Comparison of ENCODE assay signal across 30 mouse cellular contexts in genomic region chr9:9779646-9780045, GRCm38 (mm10).
DNase-seq lines count a peak whose midpoint lies in the region; ATAC-seq and TF ChIP-seq lines count a peak whose summit lies in the region.
"Had no signal": no experiment of that assay in that cellular context is flagged by ENCODE, and none has a peak within 500 bp of the region (broad histone marks: within the 10 kb centered on the region; RNA-seq: fewer than 3 reads in every experiment).

No protein-coding gene starts in this region.

- no peaks in the 10 kb centered on the region for H3K27me3 ChIP-seq in embryonic facial prominence, embryonic 14.5 days (replicated peaks; ENCODE audit: control insufficient read depth, insufficient read depth, low read length)
- no peaks in the 10 kb centered on the region for H3K27me3 ChIP-seq in embryonic facial prominence, embryonic 10.5 days (replicated peaks; ENCODE audit: low read depth, poor library complexity, severe bottlenecking)
- H3K27me3 ChIP-seq in kidney, postnatal 0 days (ENCODE audit: insufficient read depth, low read length) = no peaks in the 10 kb centered on the region
- no peaks in the 10 kb centered on the region for H3K27me3 ChIP-seq in lung, embryonic 14.5 days (ENCODE audit: insufficient read depth, low read length)
- H3K27me3 ChIP-seq: CH12.LX; embryonic facial prominence, embryonic 12.5 days; embryonic facial prominence, embryonic 15.5 days; forebrain, embryonic 12.5 days had no signal

- DNase-seq in embryonic facial prominence, embryonic 14.5 days (ENCODE audit: low spot score) = peak; percentile 12
- DNase-seq in embryonic facial prominence, embryonic 10.5 days (ENCODE audit: low spot score) = no peak
- peak; percentile 51 for DNase-seq in kidney, postnatal 0 days (ENCODE audit: low spot score)
- DNase-seq in kidney, postnatal 4 days = no peak
- peak; percentile 62 for DNase-seq in lung, embryonic 14.5 days
- no peak for DNase-seq in lung, postnatal 36 days
- DNase-seq in brain, embryonic 14.5 days (ENCODE audit: low read depth) = peak; percentile 15
- DNase-seq: adrenal gland, adult 8-10 months; adrenal gland, postnatal 14 days; adrenal gland, postnatal 36 days; B cell, adult 2 months; cerebellum, adult 11 months; cerebellum, adult 18-20 months; cerebellum, adult 8-10 months; cerebellum, adult 9-11 months; cerebellum, postnatal 14 days; cerebellum, postnatal 36 days; embryo, embryonic 11 days had no signal

- 55% methylated on average over 3 of the region's 3 CpGs for WGBS in embryonic facial prominence, embryonic 14.5 days
- WGBS in embryonic facial prominence, embryonic 10.5 days = 79% methylated on average over 3 of the region's 3 CpGs
- WGBS in kidney, postnatal 0 days = 55% methylated on average over 3 of the region's 3 CpGs
- WGBS in lung, embryonic 14.5 days = 38% methylated on average over 3 of the region's 3 CpGs

- TF ChIP-seq CTCF in kidney, postnatal 0 days (IDR thresholded peaks at IDR 0.05; ENCODE audit: low read depth) = no peak
- TF ChIP-seq CTCF in lung, embryonic 14.5 days (IDR thresholded peaks at IDR 0.05; ENCODE audit: low read depth) = no peak
- TF ChIP-seq CTCF in brain, embryonic 14.5 days (IDR thresholded peaks at IDR 0.05; ENCODE audit: borderline replicate concordance, extremely low read depth, insufficient read depth, insufficient read length) = no peak

- no peaks in the 10 kb centered on the region for H3K36me3 ChIP-seq in embryonic facial prominence, embryonic 14.5 days (ENCODE audit: control insufficient read depth, insufficient read depth, low read length)
- no peaks in the 10 kb centered on the region for H3K36me3 ChIP-seq in embryonic facial prominence, embryonic 10.5 days (replicated peaks)
- no peaks in the 10 kb centered on the region for H3K36me3 ChIP-seq in kidney, postnatal 0 days (ENCODE audit: insufficient read depth, low read length)
- no peaks in the 10 kb centered on the region for H3K36me3 ChIP-seq in lung, embryonic 14.5 days (ENCODE audit: insufficient read depth)
- H3K36me3 ChIP-seq: embryonic facial prominence, embryonic 12.5 days; embryonic facial prominence, embryonic 15.5 days; forebrain, embryonic 10.5 days; forebrain, embryonic 12.5 days; G1E had no signal

- no peak overlapping the region for H3K27ac ChIP-seq in embryonic facial prominence, embryonic 14.5 days (replicated peaks; ENCODE audit: low read depth, low read length)
- no peak overlapping the region for H3K27ac ChIP-seq in embryonic facial prominence, embryonic 10.5 days (replicated peaks)
- no peak overlapping the region for H3K27ac ChIP-seq in kidney, postnatal 0 days
- H3K27ac ChIP-seq in lung, embryonic 14.5 days (ENCODE audit: low read depth) = no peak overlapping the region
- H3K27ac ChIP-seq: embryonic facial prominence, embryonic 12.5 days; embryonic facial prominence, embryonic 15.5 days; forebrain, embryonic 10.5 days; forebrain, embryonic 12.5 days had no signal

- H3K4me3 ChIP-seq in embryonic facial prominence, embryonic 14.5 days (ENCODE audit: low read depth, low read length) = no peak overlapping the region
- no peak overlapping the region for H3K4me3 ChIP-seq in embryonic facial prominence, embryonic 10.5 days
- H3K4me3 ChIP-seq in kidney, postnatal 0 days (replicated peaks; ENCODE audit: low read depth, low read length) = no peak overlapping the region
- no peak overlapping the region for H3K4me3 ChIP-seq in lung, embryonic 14.5 days (ENCODE audit: low read depth, low read length)
- H3K4me3 ChIP-seq: embryonic facial prominence, embryonic 12.5 days; embryonic facial prominence, embryonic 15.5 days; erythroblast, embryonic 14.5 days; forebrain, embryonic 10.5 days; forebrain, embryonic 12.5 days had no signal

- no peaks in the 10 kb centered on the region for H3K9me3 ChIP-seq in embryonic facial prominence, embryonic 14.5 days (ENCODE audit: control insufficient read depth, low read length)
- H3K9me3 ChIP-seq in embryonic facial prominence, embryonic 10.5 days = no peaks in the 10 kb centered on the region
- no peaks in the 10 kb centered on the region for H3K9me3 ChIP-seq in kidney, postnatal 0 days (replicated peaks; ENCODE audit: low read length)
- H3K9me3 ChIP-seq in lung, embryonic 14.5 days (ENCODE audit: low read depth, low read length) = no peaks in the 10 kb centered on the region
- H3K9me3 ChIP-seq: embryonic facial prominence, embryonic 12.5 days; embryonic facial prominence, embryonic 15.5 days; forebrain, embryonic 10.5 days; forebrain, embryonic 12.5 days; G1E had no signal

- TF ChIP-seq POLR2A in brain, embryonic 14.5 days (IDR thresholded peaks at IDR 0.05; ENCODE audit: borderline replicate concordance, extremely low read depth, insufficient read depth, insufficient read length, poor library complexity, severe bottlenecking) = no peak

- ATAC-seq in embryonic facial prominence, embryonic 14.5 days (ENCODE audit: low read depth) = no peak
- ATAC-seq in kidney, postnatal 0 days (replicated peaks; ENCODE audit: low FRiP score, low read depth) = no peak
- ATAC-seq in lung, embryonic 14.5 days (ENCODE audit: insufficient read depth) = no peak
- ATAC-seq: activated CD4-positive, CD25-positive, alpha-beta regulatory T cell, adult 4 months; CD4-positive, CD25-positive, alpha-beta regulatory T cell, adult 4 months; forebrain, embryonic 14.5 days; forebrain, embryonic 16.5 days; Patski had no signal

- no peaks in the 10 kb centered on the region for H3K4me1 ChIP-seq in embryonic facial prominence, embryonic 14.5 days (ENCODE audit: control insufficient read depth, insufficient read depth, low read length)
- H3K4me1 ChIP-seq in embryonic facial prominence, embryonic 10.5 days = no peaks in the 10 kb centered on the region
- no peaks in the 10 kb centered on the region for H3K4me1 ChIP-seq in kidney, postnatal 0 days (replicated peaks; ENCODE audit: insufficient read depth, low read length)
- H3K4me1 ChIP-seq in lung, embryonic 14.5 days (ENCODE audit: insufficient read depth) = no peaks in the 10 kb centered on the region
- H3K4me1 ChIP-seq: embryonic facial prominence, embryonic 12.5 days; embryonic facial prominence, embryonic 15.5 days; forebrain, embryonic 10.5 days; forebrain, embryonic 12.5 days had no signal

- H3K4me2 ChIP-seq in embryonic facial prominence, embryonic 14.5 days (ENCODE audit: low read depth, low read length) = no peak overlapping the region
- no peak overlapping the region for H3K4me2 ChIP-seq in kidney, postnatal 0 days (ENCODE audit: low read length)
- H3K4me2 ChIP-seq in lung, embryonic 14.5 days = no peak overlapping the region
- H3K4me2 ChIP-seq: embryonic facial prominence, embryonic 12.5 days; embryonic facial prominence, embryonic 15.5 days; forebrain, embryonic 12.5 days had no signal

- H3K9ac ChIP-seq in embryonic facial prominence, embryonic 14.5 days (ENCODE audit: low read depth, low read length) = no peak overlapping the region
- H3K9ac ChIP-seq in kidney, postnatal 0 days (ENCODE audit: low read depth, low read length) = no peak overlapping the region
- no peak overlapping the region for H3K9ac ChIP-seq in lung, embryonic 14.5 days
- H3K9ac ChIP-seq: embryonic facial prominence, embryonic 12.5 days; embryonic facial prominence, embryonic 15.5 days; forebrain, embryonic 12.5 days had no signal

Comparison
In these comparisons a context has a peak if more than half of its experiments do, and no peak if none do; other contexts are left out.
1. DNase-seq: peak in embryonic facial prominence, embryonic 14.5 days (single experiment), kidney, postnatal 0 days (single experiment), lung, embryonic 14.5 days (single experiment) and brain, embryonic 14.5 days (single experiment); none in embryonic facial prominence, embryonic 10.5 days (single experiment), kidney, postnatal 4 days (0 of 2) and lung, postnatal 36 days (single experiment).